Mouse (Mus musculus): ENCODE measurements around the gene Slc25a12. TPM values are rescaled to one million over a fixed set of nuclear protein-coding genes. Genes with fewer than 3 reads are reported as not detected.
A peak's percentile ranks its signal among the peaks of the same experiment; 100 is the strongest.

Gene Slc25a12
- total RNA-seq, 2 experiments from 2014 or later = 117 to 121 TPM

GRCm38 (mm10) chr2:71268691-71269090, 98.9 kb downstream of the Slc25a12 start:
- no peak for DNase-seq
- intact Hi-C loops (cut with DNase I) = no loop called here

DNA sequence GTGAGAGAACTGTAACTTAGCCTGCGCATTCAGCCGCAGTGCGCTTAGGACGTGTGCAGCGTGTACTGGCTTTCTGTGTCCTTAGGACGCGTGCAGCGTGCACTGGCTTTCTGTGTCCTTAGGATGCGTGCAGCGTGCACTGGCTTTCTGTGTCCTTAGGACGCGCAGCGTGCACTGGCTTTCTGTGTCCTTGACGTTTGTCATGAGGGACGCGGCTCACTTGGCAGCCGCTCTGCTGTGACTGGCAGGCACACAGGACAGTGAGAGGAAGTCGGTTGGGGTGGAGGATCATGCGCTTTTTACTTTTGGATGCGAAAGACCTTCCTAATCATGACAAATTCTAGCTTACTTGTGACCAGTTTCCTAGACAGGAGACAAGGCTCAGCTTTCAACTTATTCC, 103.0 kb downstream of the Slc25a12 start:
- DNase-seq = no peak

DNA sequence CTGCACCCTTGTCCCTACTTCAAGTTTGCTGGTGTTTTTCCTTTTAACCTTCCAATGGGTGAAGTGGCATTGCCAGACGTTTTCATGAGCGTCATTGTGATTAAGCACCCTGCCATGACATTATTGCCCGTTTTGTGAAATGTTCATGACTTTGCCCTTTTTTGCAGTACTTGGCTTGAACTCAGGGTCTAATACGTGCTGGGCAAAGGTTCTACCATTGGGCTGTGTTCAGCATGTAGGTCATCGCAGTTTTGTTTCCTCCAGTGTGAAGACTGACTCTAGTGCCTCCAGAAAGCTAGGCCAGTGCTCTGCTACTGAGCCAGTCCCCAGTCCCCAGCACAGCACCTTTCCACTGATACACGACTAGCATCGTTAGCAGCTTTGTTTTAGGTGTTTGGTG, 111.0 kb downstream of the Slc25a12 start:
- DNase-seq = no peak
- intact Hi-C loops (cut with DNase I) = loop anchor here (10.0 kb wide), 2 partner anchors 268 to 558 kb away; partner anchors contain the start of gene Dlx1

More for the DNA sequence above, 103.0 kb downstream of the Slc25a12 start:
- intact Hi-C loops (cut with DNase I) = no loop called here

- DNase-seq = no peak
- intact Hi-C loops (cut with DNase I) = loop anchor here (10.0 kb wide), 2 partner anchors 270 to 560 kb away; partner anchors contain the start of gene Dlx1
These were observed 112.7 kb downstream of the Slc25a12 start for GRCm38 (mm10) chr2:71254836-71255235.

- intact Hi-C loops (cut with DNase I) = loop anchor here (10.0 kb wide), 2 partner anchors 274 to 564 kb away; partner anchors contain the start of gene Dlx1
- no peak for DNase-seq
These were observed 116.7 kb downstream of the Slc25a12 start for GRCm38 (mm10) chr2:71250841-71251240.

DNA sequence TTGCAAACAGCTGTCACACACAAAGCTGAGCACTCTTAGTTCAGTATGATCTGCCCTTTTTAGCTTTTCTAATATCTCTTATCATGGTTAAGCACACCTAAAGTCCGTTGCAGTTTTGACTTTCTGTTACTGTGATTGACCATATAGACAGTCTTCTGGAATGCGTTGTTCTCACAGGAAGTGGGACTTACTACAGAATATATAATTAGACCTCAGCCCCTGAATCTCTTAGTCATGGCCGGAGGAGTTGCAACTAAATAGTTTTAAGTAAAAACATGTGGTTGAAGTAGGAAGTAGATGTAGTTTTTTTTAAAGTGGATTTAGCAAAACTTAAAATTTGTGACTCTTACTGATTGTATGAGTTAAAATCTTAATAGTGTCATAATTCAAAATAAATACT, 119.5 kb downstream of the Slc25a12 start:
- DNase-seq = no peak
- intact Hi-C loops (cut with DNase I) = loop anchor here (10.0 kb wide), 1 partner anchor 297 kb away; the partner anchor contains the start of gene Dlx2

GRCm38 (mm10) chr2:71246096-71246495, 121.5 kb downstream of the Slc25a12 start:
- DNase-seq = no peak
- intact Hi-C loops (cut with DNase I) = loop anchor here (10.0 kb wide), 1 partner anchor 299 kb away; the partner anchor contains the start of gene Dlx2

- DNase-seq = peak; percentile 93
- intact Hi-C loops (cut with DNase I) = loop anchor here (10.0 kb wide), 1 partner anchor 299 kb away; the partner anchor contains the start of gene Dlx2
These were observed 122.1 kb downstream of the Slc25a12 start for GRCm38 (mm10) chr2:71245416-71245815.

DNA sequence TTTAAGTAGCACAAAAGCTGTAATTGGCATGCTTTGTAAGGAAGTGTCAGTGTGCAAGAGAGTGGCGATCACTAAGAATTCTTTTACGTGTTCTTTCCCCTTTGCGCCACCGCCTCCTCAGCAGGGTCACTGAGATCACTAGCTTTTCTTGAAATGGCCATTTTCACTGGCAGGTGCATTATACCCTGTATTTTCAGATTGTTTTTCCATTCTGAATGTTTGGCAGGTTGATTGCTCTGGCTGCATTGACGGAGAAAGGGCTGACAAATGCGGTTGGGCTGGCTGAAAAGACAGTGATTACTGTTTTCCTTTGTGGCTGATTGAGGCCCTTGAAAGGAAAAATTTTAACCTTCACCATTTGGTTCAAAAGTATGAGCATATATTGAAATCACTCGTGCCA, 122.7 kb downstream of the Slc25a12 start:
- intact Hi-C loops (cut with DNase I) = loop anchor here (10.0 kb wide), 1 partner anchor 300 kb away; the partner anchor contains the start of gene Dlx2
- peak; percentile 26 for DNase-seq

DNA sequence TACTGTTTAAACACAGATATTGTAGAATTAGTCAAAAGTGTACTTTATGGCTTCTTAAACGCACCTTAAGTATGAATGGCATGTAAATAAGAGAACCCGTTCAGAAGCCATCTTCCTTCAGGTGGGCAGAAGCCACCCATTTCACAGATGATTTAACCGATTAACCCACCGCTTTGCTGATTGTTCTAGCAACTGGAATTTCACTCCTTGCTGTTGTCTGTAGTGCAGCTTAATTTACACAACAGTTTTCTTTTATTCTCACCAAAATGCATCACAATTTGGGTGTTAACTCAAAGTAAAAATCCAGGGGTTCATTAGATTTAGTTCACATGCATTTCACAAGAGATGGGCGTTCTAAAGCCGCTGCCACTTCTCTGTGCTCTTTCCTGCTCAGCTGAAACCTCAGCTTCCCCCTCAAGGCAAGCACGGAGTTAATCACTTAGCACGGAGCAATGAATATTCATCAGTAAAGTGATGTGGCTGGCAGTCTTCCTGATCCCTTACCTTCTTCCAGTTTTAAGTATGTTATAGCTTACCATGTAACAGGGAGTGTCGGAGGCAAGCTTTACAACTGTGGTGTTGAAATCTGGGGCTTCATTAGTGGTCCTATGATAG, 124.4 kb downstream of the Slc25a12 start:
- DNase-seq = peak; percentile 17
- intact Hi-C loops (cut with DNase I) = loop anchor here (10.0 kb wide), 1 partner anchor 302 kb away; the partner anchor contains the start of gene Dlx2

DNA sequence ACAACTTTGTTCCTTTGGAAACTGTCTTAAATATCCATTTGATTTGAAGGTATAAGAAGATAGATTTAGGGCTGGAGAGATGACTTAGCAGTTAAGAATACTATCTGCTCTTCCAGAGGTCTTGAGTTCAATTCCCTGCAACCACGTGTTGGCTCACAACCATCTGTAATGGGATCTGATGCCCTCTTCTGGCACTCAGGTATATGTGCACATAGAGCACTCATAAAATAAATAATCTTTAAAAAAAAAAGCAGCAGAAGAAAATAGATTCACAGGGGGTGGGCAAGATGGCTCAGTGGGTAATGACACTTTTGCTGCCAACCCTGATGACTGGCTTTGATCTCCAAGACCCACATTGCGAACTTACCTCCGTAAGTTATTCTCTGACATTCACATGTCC, 125.4 kb downstream of the Slc25a12 start:
- no peak for DNase-seq
- intact Hi-C loops (cut with DNase I) = loop anchor here (10.0 kb wide), 1 partner anchor 303 kb away; the partner anchor contains the start of gene Dlx2

DNA sequence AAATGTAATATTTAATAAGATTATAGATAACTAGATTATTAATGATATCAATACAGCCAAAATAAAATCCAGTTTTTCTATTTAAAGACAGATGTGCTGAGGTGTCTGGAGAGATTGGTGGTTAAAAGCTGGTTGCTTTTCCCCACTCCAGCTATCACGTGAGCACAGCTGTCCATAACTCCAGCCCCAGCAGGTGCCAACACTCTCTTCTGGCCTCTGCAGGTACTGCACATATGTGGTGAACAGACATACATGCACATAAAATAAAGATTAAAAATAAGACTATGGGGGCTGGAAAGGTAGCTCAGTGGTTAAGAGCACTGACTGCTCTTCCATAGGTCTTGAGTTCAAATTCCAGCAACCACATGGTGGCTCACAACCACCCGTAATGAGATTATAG, 126.0 kb downstream of the Slc25a12 start:
- intact Hi-C loops (cut with DNase I) = loop anchor here (10.0 kb wide), 1 partner anchor 303 kb away; the partner anchor contains the start of gene Dlx2
- no peak for DNase-seq

- intact Hi-C loops (cut with DNase I) = no loop called here
- no peak for DNase-seq
These were observed 131.5 kb downstream of the Slc25a12 start for GRCm38 (mm10) chr2:71236009-71236408.

DNA sequence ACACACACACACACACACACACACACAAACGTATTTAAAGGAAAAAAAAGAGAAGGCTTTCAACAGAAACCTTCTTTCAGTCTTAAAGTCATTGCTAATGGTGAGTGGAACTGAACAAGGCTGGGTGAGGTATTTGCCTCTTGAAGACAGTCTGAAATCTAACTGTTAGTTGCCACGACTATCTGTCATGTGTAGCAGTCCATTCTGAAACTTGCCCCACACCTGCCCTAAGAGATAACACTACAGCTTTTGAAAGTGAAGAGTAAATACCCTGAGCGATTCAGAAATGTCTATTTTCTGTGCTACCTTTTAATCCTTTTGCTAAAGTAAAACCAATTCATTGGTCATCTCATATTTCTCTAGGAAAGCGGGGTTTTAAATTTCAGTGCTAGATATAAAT, 132.1 kb downstream of the Slc25a12 start:
- intact Hi-C loops (cut with DNase I) = no loop called here
- no peak for DNase-seq

- intact Hi-C loops (cut with DNase I) = no loop called here
- no peak for DNase-seq
These were observed 134.6 kb downstream of the Slc25a12 start for GRCm38 (mm10) chr2:71232976-71233375.

DNA sequence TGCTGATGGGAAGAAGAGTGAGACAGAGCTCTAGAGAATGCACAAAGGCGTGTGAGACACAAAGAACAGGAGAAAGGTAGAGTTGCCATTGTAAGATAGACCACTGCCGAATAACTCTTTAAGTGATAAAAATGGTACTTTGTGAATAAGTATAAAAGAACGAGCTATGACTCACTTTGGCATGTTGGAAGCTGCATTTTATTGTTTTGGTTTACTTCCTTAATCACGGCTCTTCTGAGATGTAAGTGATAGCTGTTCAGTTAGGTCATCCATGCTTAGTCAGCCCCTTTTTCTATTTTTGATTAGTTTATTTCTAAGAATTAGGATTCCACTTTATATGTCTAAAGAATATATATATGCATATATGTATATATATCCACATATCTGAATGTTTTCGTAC, 135.6 kb downstream of the Slc25a12 start:
- intact Hi-C loops (cut with DNase I) = no loop called here
- DNase-seq = no peak

DNA sequence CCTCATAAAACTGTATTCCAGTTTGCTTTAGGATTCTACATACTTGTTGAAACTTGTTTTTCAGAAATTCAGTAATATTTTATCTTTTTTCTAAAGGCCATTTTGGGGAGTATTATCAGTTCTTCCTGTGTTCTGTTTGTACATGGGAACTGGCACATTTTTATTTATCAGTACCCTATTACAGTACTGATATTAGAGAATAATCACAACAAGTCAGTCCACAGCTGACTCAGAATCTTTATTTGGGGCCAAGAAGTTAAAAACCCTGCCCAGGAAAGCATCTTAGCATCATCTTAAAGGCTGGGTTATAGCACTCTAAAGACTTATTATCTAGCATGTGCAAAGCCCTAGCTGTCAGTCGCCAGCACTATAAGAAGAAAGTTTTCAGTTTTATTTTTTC, 137.9 kb downstream of the Slc25a12 start:
- intact Hi-C loops (cut with DNase I) = loop anchor here (10.0 kb wide), 1 partner anchor 75 kb away; no protein-coding TSS in a partner anchor
- no peak for DNase-seq

GRCm38 (mm10) chr2:71227398-71227797, 140.2 kb downstream of the Slc25a12 start:
- intact Hi-C loops (cut with DNase I) = loop anchor here (10.0 kb wide), 1 partner anchor 73 kb away; no protein-coding TSS in a partner anchor

More at GRCm38 (mm10) chr2:71227398-71227797, 140.2 kb downstream of the Slc25a12 start:
- DNase-seq = no peak

All from left cerebral cortex, postnatal 4 days (tissue).